Mouse (Mus musculus) limb, embryonic 12.5 days (tissue): ENCODE data around the gene Ptprd. TPM values are rescaled to one million over a fixed set of nuclear protein-coding genes. Genes with fewer than 3 reads are reported as not detected.

Experiments
- ATAC-seq: fragments of 200-750 bp; cut with Nextera tagmentation; 2 replicates; pipeline ENCODE4 v1.8.0; 2017; ENCODE audit warnings: low read depth, moderate TSS enrichment; ENCODE audit not compliant: insufficient number of reproducible peaks, insufficient read depth, low FRiP score, low TSS enrichment
- H3K27ac ChIP-seq: fragments of 300-500 bp; sonication (generic); 2 replicates; pipeline ENCODE4 v1.5.1; 2016; ENCODE audit warnings: mild to moderate bottlenecking, moderate library complexity
- H3K27me3 ChIP-seq: fragments of 300-500 bp; sonication (generic); 2 replicates; pipeline ENCODE4 v1.6.1; 2016; ENCODE audit warnings: mild to moderate bottlenecking, moderate library complexity
- H3K36me3 ChIP-seq: fragments of 300-500 bp; sonication (generic); 2 replicates; pipeline ENCODE4 v1.6.1; 2016; ENCODE audit warnings: mild to moderate bottlenecking, moderate library complexity
- H3K4me1 ChIP-seq: fragments of 300-500 bp; sonication (generic); replicated peaks from 2 replicates; pipeline ENCODE4 v1.6.1; 2016
- H3K4me2 ChIP-seq: fragments of 300-500 bp; sonication (generic); 2 replicates; pipeline ENCODE4 v1.6.1; 2016; ENCODE audit warnings: mild to moderate bottlenecking, moderate library complexity
- H3K4me3 ChIP-seq: fragments of 300-500 bp; sonication (generic); replicated peaks from 2 replicates; pipeline ENCODE4 v1.5.1; 2016; ENCODE audit warnings: mild to moderate bottlenecking
- H3K9ac ChIP-seq: fragments of 300-500 bp; sonication (generic); replicated peaks from 2 replicates; pipeline ENCODE4 v1.6.1; 2016; ENCODE audit warnings: mild to moderate bottlenecking, moderate library complexity
- H3K9me3 ChIP-seq: fragments of 300-500 bp; sonication (generic); 2 replicates; pipeline ENCODE4 v1.6.1; 2016; ENCODE audit warnings: mild to moderate bottlenecking, moderate library complexity
- WGBS: fragments of 180-500 bp; shearing (Covaris S2); methylation state at CpG from one replicate; pipeline ENCODE4 v1.1.7; 2016; 5-methylcytosine and 5-hydroxymethylcytosine counted together
- polyA plus RNA-seq: library from polyadenylated mRNA; unstranded; fragments of >200 nt; fragmentation: Nextera tagmentation; extraction: Ambion mirVana; gene quantifications from 2 replicates; pipeline ENCODE4 v1.2.1, GENCODE M21; 2016

Ptprd gene
- polyA plus RNA-seq, 1 experiment from 2014 or later = 30.9 TPM

GRCm38 (mm10) chr4:77361728-77362127 is 850.0 kb downstream of the Ptprd start:
- Histone ChIP-seq H3K27ac (no peak overlapping the region), H3K4me1 (no peaks in the 10 kb centered on the region), H3K9me3 (no peaks in the 10 kb centered on the region), H3K4me3 (no peak overlapping the region), H3K27me3 (no peaks in the 10 kb centered on the region), H3K4me2 (no peak overlapping the region), H3K9ac (no peak overlapping the region), H3K36me3 (no peaks in the 10 kb centered on the region)
- ATAC-seq = no peak

GRCm38 (mm10) chr4:77327198-77327597 is 884.6 kb downstream of the Ptprd start:
- 87% methylated on average over 4 of the region's 4 CpGs for WGBS
- H3K27ac ChIP-seq = no peak overlapping the region
- H3K4me3 ChIP-seq = no peak overlapping the region
- no peak overlapping the region for H3K9ac ChIP-seq
- H3K9me3 ChIP-seq = no peaks in the 10 kb centered on the region
- H3K4me2 ChIP-seq = no peak overlapping the region
- no peaks in the 10 kb centered on the region for H3K36me3 ChIP-seq
- H3K27me3 ChIP-seq = no peaks in the 10 kb centered on the region
- H3K4me1 ChIP-seq = no peaks in the 10 kb centered on the region
- ATAC-seq = no peak

GRCm38 (mm10) chr4:77317060-77317680 is 894.6 kb downstream of the Ptprd start:
- Histone ChIP-seq H3K9ac (no peak overlapping the region), H3K9me3 (no peaks in the 10 kb centered on the region), H3K27ac (no peak overlapping the region), H3K4me2 (no peak overlapping the region), H3K4me3 (no peak overlapping the region), H3K27me3 (no peaks in the 10 kb centered on the region), H3K36me3 (no peaks in the 10 kb centered on the region), H3K4me1 (no peaks in the 10 kb centered on the region)
- WGBS = 54% methylated on average over 10 of the region's 10 CpGs
- no peak for ATAC-seq

GRCm38 (mm10) chr4:77316644-77317043 is 895.1 kb downstream of the Ptprd start:
- Histone ChIP-seq H3K4me3 (no peak overlapping the region), H3K36me3 (no peaks in the 10 kb centered on the region), H3K27ac (no peak overlapping the region), H3K9ac (no peak overlapping the region), H3K27me3 (no peaks in the 10 kb centered on the region), H3K9me3 (no peaks in the 10 kb centered on the region), H3K4me1 (no peaks in the 10 kb centered on the region), H3K4me2 (no peak overlapping the region)
- 73% methylated on average over 2 of the region's 2 CpGs for WGBS
- ATAC-seq = no peak

- ATAC-seq = peak; percentile 47
- no peak overlapping the region for H3K4me2 ChIP-seq
- H3K27me3 ChIP-seq = no peaks in the 10 kb centered on the region
- H3K27ac ChIP-seq = no peak overlapping the region
- no peak overlapping the region for H3K9ac ChIP-seq
- H3K4me1 ChIP-seq = no peaks in the 10 kb centered on the region
- H3K9me3 ChIP-seq = no peaks in the 10 kb centered on the region
- 82% methylated on average over 3 of the region's 3 CpGs for WGBS
- no peaks in the 10 kb centered on the region for H3K36me3 ChIP-seq
- H3K4me3 ChIP-seq = no peak overlapping the region
Measured at GRCm38 (mm10) chr4:77310127-77310788, 901.5 kb downstream of the Ptprd start.

GRCm38 (mm10) chr4:77283423-77283822 is 928.3 kb downstream of the Ptprd start:
- Histone ChIP-seq H3K27ac (no peak overlapping the region), H3K4me3 (no peak overlapping the region), H3K36me3 (no peaks in the 10 kb centered on the region), H3K4me1 (no peaks in the 10 kb centered on the region), H3K27me3 (no peaks in the 10 kb centered on the region), H3K4me2 (no peak overlapping the region), H3K9ac (no peak overlapping the region), H3K9me3 (no peaks in the 10 kb centered on the region)
- WGBS = 91% methylated on average over 1 of the region's 1 CpGs
- ATAC-seq = no peak

- no peaks in the 10 kb centered on the region for H3K36me3 ChIP-seq
- no peak overlapping the region for H3K9ac ChIP-seq
- 71% methylated on average over 4 of the region's 4 CpGs for WGBS
Measured at GRCm38 (mm10) chr4:77277913-77278312, 933.8 kb downstream of the Ptprd start.

GRCm38 (mm10) chr4:77259972-77260290 is 951.8 kb downstream of the Ptprd start:
- H3K4me3 ChIP-seq = no peak overlapping the region
- H3K27ac ChIP-seq = no peak overlapping the region
- WGBS = 65% methylated on average over 1 of the region's 1 CpGs
- no peak overlapping the region for H3K4me2 ChIP-seq
- H3K4me1 ChIP-seq = no peaks in the 10 kb centered on the region; the same call in 1 of the 2 replicates
- no peak for ATAC-seq
- H3K9ac ChIP-seq = no peak overlapping the region
- H3K27me3 ChIP-seq = no peaks in the 10 kb centered on the region
- H3K9me3 ChIP-seq = no peaks in the 10 kb centered on the region
- no peaks in the 10 kb centered on the region for H3K36me3 ChIP-seq

More at GRCm38 (mm10) chr4:77277913-77278312, 933.8 kb downstream of the Ptprd start:
- Histone ChIP-seq H3K9me3 (no peaks in the 10 kb centered on the region), H3K4me2 (no peak overlapping the region), H3K4me1 (no peaks in the 10 kb centered on the region), H3K27me3 (no peaks in the 10 kb centered on the region), H3K27ac (no peak overlapping the region), H3K4me3 (no peak overlapping the region)
- no peak for ATAC-seq

GRCm38 (mm10) chr4:77259250-77259971 is 952.4 kb downstream of the Ptprd start:
- Histone ChIP-seq H3K4me2 (no peak overlapping the region), H3K4me3 (no peak overlapping the region), H3K36me3 (no peaks in the 10 kb centered on the region), H3K9me3 (no peaks in the 10 kb centered on the region), H3K27me3 (no peaks in the 10 kb centered on the region), H3K9ac (no peak overlapping the region), H3K4me1 (no peaks in the 10 kb centered on the region; the same call in 1 of the 2 replicates), H3K27ac (no peak overlapping the region)
- peak; percentile 59; the same call in 1 of the 2 replicates for ATAC-seq
- 55% methylated on average over 8 of the region's 8 CpGs for WGBS

- 64% methylated on average over 4 of the region's 4 CpGs for WGBS
- H3K4me2 ChIP-seq = no peak overlapping the region
- H3K27me3 ChIP-seq = no peaks in the 10 kb centered on the region
- no peaks in the 10 kb centered on the region for H3K4me1 ChIP-seq
- H3K36me3 ChIP-seq = no peaks in the 10 kb centered on the region
- H3K9ac ChIP-seq = no peak overlapping the region
- no peak overlapping the region for H3K4me3 ChIP-seq
- no peak overlapping the region for H3K27ac ChIP-seq
- no peak for ATAC-seq
- H3K9me3 ChIP-seq = no peaks in the 10 kb centered on the region
Measured at GRCm38 (mm10) chr4:77251188-77251587, 960.6 kb downstream of the Ptprd start.

- Histone ChIP-seq H3K4me1 (no peaks in the 10 kb centered on the region), H3K27ac (no peak overlapping the region), H3K9ac (no peak overlapping the region), H3K9me3 (no peaks in the 10 kb centered on the region), H3K36me3 (no peaks in the 10 kb centered on the region), H3K27me3 (no peaks in the 10 kb centered on the region), H3K4me2 (no peak overlapping the region), H3K4me3 (no peak overlapping the region)
- 19% methylated on average over 1 of the region's 1 CpGs for WGBS
- no peak for ATAC-seq
Measured at GRCm38 (mm10) chr4:77249801-77250200, 962.0 kb downstream of the Ptprd start.
